30 mouse cellular contexts compared by ENCODE assay signal in the genomic region with DNA sequence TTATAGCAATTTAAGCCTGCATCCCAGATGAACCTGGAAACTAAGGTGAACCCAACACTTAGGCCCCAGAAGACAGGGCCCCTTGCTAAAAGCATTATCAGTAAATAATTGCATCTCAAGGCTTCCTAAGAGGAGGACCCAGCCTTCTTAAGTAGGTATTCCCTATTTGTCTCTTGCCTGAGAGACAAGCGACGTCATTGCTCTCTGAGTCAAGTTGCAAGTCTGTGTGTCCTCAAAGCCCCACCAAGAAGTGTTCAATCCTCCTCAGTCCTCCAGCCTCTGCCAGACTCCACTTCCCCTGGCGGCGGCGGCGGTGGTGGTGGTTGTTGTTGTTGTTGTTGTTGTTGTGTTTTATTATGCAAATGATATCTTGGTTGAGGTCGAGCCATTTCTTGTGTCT.
DNase-seq lines count a peak whose midpoint lies in the region; ATAC-seq and TF ChIP-seq lines count a peak whose summit lies in the region.
"Had no signal": no experiment of that assay in that cellular context is flagged by ENCODE, and none has a peak within 500 bp of the region (broad histone marks: within the 10 kb centered on the region; RNA-seq: fewer than 3 reads in every experiment).

No protein-coding gene starts in this region.

- H3K9me3 ChIP-seq in hindbrain, embryonic 13.5 days: no peaks in the 10 kb centered on the region
- H3K9me3 ChIP-seq in hindbrain, postnatal 0 days (ENCODE audit: low read length): no peaks in the 10 kb centered on the region
- no peaks in the 10 kb centered on the region for H3K9me3 ChIP-seq in neural tube, embryonic 11.5 days (ENCODE audit: control insufficient read depth, low read length)
- no peaks in the 10 kb centered on the region for H3K9me3 ChIP-seq in neural tube, embryonic 15.5 days (replicated peaks)
- H3K9me3 ChIP-seq: limb, embryonic 10.5 days; limb, embryonic 15.5 days; liver, embryonic 13.5 days; megakaryocyte, embryonic 14.5 days; midbrain, embryonic 12.5 days; stomach, embryonic 15.5 days had no signal

- WGBS in hindbrain, embryonic 13.5 days: 53% methylated on average over 7 of the region's 7 CpGs
- WGBS in hindbrain, postnatal 0 days: 46% methylated on average over 7 of the region's 7 CpGs
- 66% methylated on average over 7 of the region's 7 CpGs for WGBS in neural tube, embryonic 11.5 days
- 42% methylated on average over 7 of the region's 7 CpGs for WGBS in neural tube, embryonic 15.5 days

- H3K27me3 ChIP-seq in hindbrain, embryonic 13.5 days: no peaks in the 10 kb centered on the region
- H3K27me3 ChIP-seq in hindbrain, postnatal 0 days (ENCODE audit: insufficient read depth, low read length): no peaks in the 10 kb centered on the region
- H3K27me3 ChIP-seq in neural tube, embryonic 11.5 days (ENCODE audit: control insufficient read depth, insufficient read depth, low read length): no peaks in the 10 kb centered on the region
- no peaks in the 10 kb centered on the region for H3K27me3 ChIP-seq in neural tube, embryonic 15.5 days (replicated peaks)
- H3K27me3 ChIP-seq: limb, embryonic 15.5 days; liver, embryonic 13.5 days; midbrain, embryonic 12.5 days; stomach, embryonic 15.5 days had no signal

- no peak for TF ChIP-seq CTCF in hindbrain, postnatal 0 days (IDR thresholded peaks at IDR 0.05; ENCODE audit: low read depth)

- H3K4me1 ChIP-seq in hindbrain, embryonic 13.5 days (replicated peaks): peaks cover 31% of the 10 kb centered on the region
- H3K4me1 ChIP-seq in hindbrain, postnatal 0 days (ENCODE audit: insufficient read depth, low read length): no peaks in the 10 kb centered on the region
- peaks cover 6% of the 10 kb centered on the region; the same call in 1 of the 2 replicates for H3K4me1 ChIP-seq in neural tube, embryonic 11.5 days (ENCODE audit: control insufficient read depth, insufficient read depth, low read length)
- peaks cover 51% of the 10 kb centered on the region for H3K4me1 ChIP-seq in neural tube, embryonic 15.5 days
- H3K4me1 ChIP-seq: liver, embryonic 13.5 days; stomach, embryonic 15.5 days had no signal

- DNase-seq in hindbrain, postnatal 0 days (ENCODE audit: low spot score): no peak
- DNase-seq in neural tube, embryonic 11.5 days (ENCODE audit: low spot score): no peak
- DNase-seq in neural tube, embryonic 10.5 days (ENCODE audit: extremely low spot score, low spot score): no peak
- peak; percentile 83 for DNase-seq in R1 (ENCODE audit: low read depth, low spot score)
- no peak for DNase-seq in layer of hippocampus, adult 9-10 months (ENCODE audit: low spot score)
- no peak for DNase-seq in layer of hippocampus, adult 11-12 months (ENCODE audit: low spot score)
- DNase-seq: adrenal gland, adult 8-10 months; B cell, adult 2 months; cerebellum, adult 8-10 months; gastrocnemius, postnatal 25 days; heart, adult 11 months; heart, postnatal 4 days; kidney, adult 2 months; layer of hippocampus, adult 9-11 months; liver, embryonic 13.5 days; lung, adult 18-20 months; lung, postnatal 4 days; right cerebral cortex, postnatal 25 days; thymus, postnatal 14 days had no signal

- no peak overlapping the region for H3K4me2 ChIP-seq in hindbrain, embryonic 13.5 days
- no peak overlapping the region for H3K4me2 ChIP-seq in hindbrain, postnatal 0 days (ENCODE audit: low read depth, low read length)
- no peak overlapping the region for H3K4me2 ChIP-seq in neural tube, embryonic 11.5 days (ENCODE audit: low read depth)
- peak overlapping the region; percentile 34; the same call in 1 of the 2 replicates for H3K4me2 ChIP-seq in neural tube, embryonic 15.5 days
- H3K4me2 ChIP-seq: heart, embryonic 11.5 days; limb, embryonic 15.5 days; liver, embryonic 13.5 days; midbrain, embryonic 12.5 days had no signal

- no peak overlapping the region for H3K4me3 ChIP-seq in hindbrain, embryonic 13.5 days
- H3K4me3 ChIP-seq in hindbrain, postnatal 0 days (ENCODE audit: low read length): no peak overlapping the region
- H3K4me3 ChIP-seq in neural tube, embryonic 11.5 days (ENCODE audit: low read depth, low read length): no peak overlapping the region
- H3K4me3 ChIP-seq in neural tube, embryonic 15.5 days (replicated peaks): no peak overlapping the region
- H3K4me3 ChIP-seq: limb, embryonic 10.5 days; limb, embryonic 15.5 days; liver, embryonic 13.5 days; megakaryocyte, embryonic 14.5 days; midbrain, embryonic 12.5 days; stomach, embryonic 15.5 days had no signal

- H3K9ac ChIP-seq in hindbrain, embryonic 13.5 days: no peak overlapping the region
- H3K9ac ChIP-seq in hindbrain, postnatal 0 days (replicated peaks; ENCODE audit: low read length): no peak overlapping the region
- no peak overlapping the region for H3K9ac ChIP-seq in neural tube, embryonic 11.5 days (ENCODE audit: low read length)
- H3K9ac ChIP-seq in neural tube, embryonic 15.5 days (replicated peaks): no peak overlapping the region
- H3K9ac ChIP-seq: limb, embryonic 15.5 days; liver, embryonic 13.5 days; midbrain, embryonic 12.5 days; stomach, embryonic 15.5 days had no signal

- ATAC-seq in hindbrain, embryonic 13.5 days (ENCODE audit: low FRiP score): no peak
- no peak for ATAC-seq in hindbrain, postnatal 0 days
- no peak for ATAC-seq in neural tube, embryonic 11.5 days (ENCODE audit: insufficient read depth, low FRiP score, low TSS enrichment)
- no peak for ATAC-seq in neural tube, embryonic 15.5 days (ENCODE audit: low FRiP score)
- ATAC-seq: activated CD4-positive, CD25-positive, alpha-beta regulatory T cell, adult 4 months; lung, postnatal 0 days had no signal

- no peaks in the 10 kb centered on the region for H3K36me3 ChIP-seq in hindbrain, embryonic 13.5 days
- H3K36me3 ChIP-seq in hindbrain, postnatal 0 days (ENCODE audit: insufficient read depth, low read length): no peaks in the 10 kb centered on the region
- no peaks in the 10 kb centered on the region for H3K36me3 ChIP-seq in neural tube, embryonic 11.5 days (ENCODE audit: control insufficient read depth, insufficient read depth, low read length)
- H3K36me3 ChIP-seq in neural tube, embryonic 15.5 days: no peaks in the 10 kb centered on the region
- H3K36me3 ChIP-seq: limb, embryonic 10.5 days; limb, embryonic 15.5 days; liver, embryonic 13.5 days; midbrain, embryonic 12.5 days; stomach, embryonic 15.5 days had no signal

- H3K27ac ChIP-seq in hindbrain, embryonic 13.5 days: peak overlapping the region; percentile 65
- H3K27ac ChIP-seq in hindbrain, postnatal 0 days: no peak overlapping the region
- H3K27ac ChIP-seq in neural tube, embryonic 11.5 days (ENCODE audit: low read depth, low read length): 0 out of 2 replicates have a peak overlapping the region, but pooled peaks have one; percentile 15
- H3K27ac ChIP-seq in neural tube, embryonic 15.5 days (replicated peaks): peak overlapping the region; percentile 83
- H3K27ac ChIP-seq: kidney, postnatal 0 days; limb, embryonic 10.5 days; limb, embryonic 15.5 days; liver, embryonic 13.5 days; midbrain, embryonic 12.5 days; stomach, embryonic 15.5 days had no signal
